Mouse (Mus musculus) E14TG2a.4 (cell line): ENCODE data around the gene Cryz.

Experiments used
- CTCF ChIP-seq: conservative IDR thresholded peaks from 2 replicates; pipeline ENCODE4 v1.5.1; 2014; ENCODE audit warnings: low read length
- NANOG ChIP-seq: IDR thresholded peaks from 2 replicates; pipeline ENCODE4 v1.6.1; 2014; ENCODE audit warnings: borderline replicate concordance, low read length, mixed read lengths
- POU5F1 ChIP-seq: IDR thresholded peaks from 2 replicates; pipeline ENCODE4 v1.6.1; 2014; ENCODE audit warnings: low read length, borderline replicate concordance

DNA sequence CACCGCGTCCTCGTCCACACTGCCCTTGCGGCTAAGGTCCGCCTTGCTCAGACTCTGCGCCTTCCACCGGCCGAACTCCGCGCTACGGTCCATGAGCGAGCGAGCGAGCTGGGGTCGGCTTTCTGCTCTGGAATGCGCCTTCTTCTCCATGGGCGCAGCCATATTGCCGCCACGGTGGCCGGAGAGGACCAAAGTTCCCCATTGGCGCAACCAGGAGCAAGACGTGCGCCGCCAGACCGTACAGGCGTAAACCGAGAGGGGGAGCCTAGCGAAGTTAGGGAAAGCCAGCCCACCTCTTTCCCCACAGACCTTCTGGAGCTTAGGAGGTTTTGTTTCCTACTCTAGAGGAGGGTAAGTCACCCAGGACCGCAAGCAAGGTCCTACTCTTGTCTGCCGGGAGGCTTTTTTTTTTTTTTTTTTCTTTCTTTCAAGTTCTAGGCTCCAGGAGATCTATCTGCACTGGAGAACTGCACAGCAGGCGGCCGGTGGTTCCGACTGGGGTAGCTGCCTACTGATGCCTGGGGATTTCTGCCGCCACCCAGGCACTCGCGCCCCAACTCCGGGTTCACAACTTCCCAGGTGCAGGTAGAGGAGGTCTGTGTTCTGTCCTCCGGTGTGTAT is 533 bp downstream of the Cryz start, which contains the start of gene Tyw3:
- no peak; the same call in 1 of the 2 replicates for TF ChIP-seq CTCF
- TF ChIP-seq POU5F1 = no peak
- no peak for TF ChIP-seq NANOG
